Mouse (Mus musculus): ENCODE data around the gene Magea3.
"Not testable (repeated sequence)": the region's sequence is repeated elsewhere in the genome, so short reads cannot be mapped to it uniquely, and the experiment has no call there.

Magea3 gene

DNA sequence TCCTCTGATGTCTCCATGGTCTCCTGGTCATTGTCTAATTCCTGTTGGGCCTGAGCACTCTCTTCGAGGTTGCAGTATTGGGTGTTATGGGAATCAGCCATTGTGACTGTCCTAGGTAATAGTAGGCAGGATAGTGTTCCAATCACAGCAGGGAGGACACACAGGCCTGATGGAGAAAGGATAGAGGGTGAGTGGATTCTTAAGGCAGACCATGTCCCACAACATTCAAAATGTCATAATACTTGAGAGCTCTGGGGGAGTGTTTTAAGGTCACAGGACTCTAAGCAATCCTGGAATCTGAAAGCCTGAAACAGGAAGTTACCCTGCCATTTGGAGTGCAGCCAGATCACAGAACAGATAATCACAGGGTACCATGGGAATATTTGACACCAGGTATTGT, at the start of gene Magea3:
Gene Magea3, minus strand, starts transcription at position 101 of the 400 bp plus-strand sequence.
- ATAC-seq (ENCODE audit: insufficient number of reproducible peaks, low FRiP score, low TSS enrichment) = not testable (repeated sequence)

DNA sequence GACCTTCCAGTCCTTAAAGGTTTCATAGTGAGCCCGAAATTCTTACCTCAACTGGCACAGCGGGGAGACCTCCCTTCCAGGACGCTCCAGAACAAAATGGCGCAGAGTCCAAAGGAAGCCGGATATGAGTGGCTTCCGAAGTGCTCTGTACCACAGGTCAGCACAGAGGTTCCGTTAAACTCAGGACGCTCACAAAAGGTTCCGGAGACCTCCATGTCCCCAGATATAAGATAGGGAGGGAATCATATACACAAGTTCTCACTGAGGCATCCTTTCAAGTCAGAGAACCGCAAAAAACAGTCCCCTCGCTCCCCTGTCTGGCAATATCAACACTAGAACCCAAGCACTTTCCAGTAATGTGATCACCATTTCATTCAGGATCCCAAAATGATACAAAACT, 46.4 kb upstream of the Magea3 start, which contains the start of gene Magea8:
Gene Magea8, minus strand, starts transcription at position 101 of the 400 bp plus-strand sequence.
- not testable (repeated sequence) for ATAC-seq (ENCODE audit: insufficient number of reproducible peaks, low FRiP score, low TSS enrichment)

DNA sequence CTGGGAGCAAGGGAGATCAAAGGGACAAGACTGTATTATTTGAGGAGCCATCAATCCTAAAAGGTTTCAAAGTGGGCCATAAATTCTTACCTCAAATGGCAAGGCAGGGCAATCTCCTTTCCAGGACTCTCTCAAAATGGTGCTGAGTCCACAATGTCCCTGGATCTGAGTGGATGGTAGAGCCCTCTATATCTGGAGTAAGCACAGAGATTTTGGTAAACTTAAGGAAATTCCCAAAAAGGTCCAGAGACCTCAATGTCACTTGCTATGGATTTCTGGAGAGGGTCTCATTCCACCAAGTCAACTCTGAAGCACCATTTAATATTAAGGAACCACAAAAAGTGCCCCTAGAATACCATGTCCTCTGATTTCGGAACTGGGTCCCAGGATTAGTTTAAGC, 13.4 kb downstream of the Magea3 start, which contains the start of gene Magea6:
Gene Magea6, minus strand, starts transcription at position 101 of the 400 bp plus-strand sequence.
- not testable (repeated sequence) for ATAC-seq (ENCODE audit: insufficient number of reproducible peaks, low FRiP score, low TSS enrichment)

Measured in cerebellum, adult (tissue).